Mouse (Mus musculus) brain, embryonic 14.5 days (tissue): Measurements from ENCODE around the gene Lgr4.

Experiments
- CTCF ChIP-seq: fragments of 200-500 bp; IDR thresholded peaks from 2 replicates; pipeline ENCODE4 v1.5.1; 2012; ENCODE audit warnings: inconsistent platforms, mild to moderate bottlenecking, moderate library complexity, borderline replicate concordance; ENCODE audit not compliant: insufficient read depth, insufficient read length; ENCODE audit errors: extremely low read depth
- POLR2A ChIP-seq: fragments of 200-500 bp; IDR thresholded peaks from 2 replicates; pipeline ENCODE4 v1.6.1; 2012; ENCODE audit warnings: mild to moderate bottlenecking, inconsistent platforms, borderline replicate concordance; ENCODE audit not compliant: poor library complexity, insufficient read depth, insufficient read length, severe bottlenecking; ENCODE audit errors: extremely low read depth

DNA sequence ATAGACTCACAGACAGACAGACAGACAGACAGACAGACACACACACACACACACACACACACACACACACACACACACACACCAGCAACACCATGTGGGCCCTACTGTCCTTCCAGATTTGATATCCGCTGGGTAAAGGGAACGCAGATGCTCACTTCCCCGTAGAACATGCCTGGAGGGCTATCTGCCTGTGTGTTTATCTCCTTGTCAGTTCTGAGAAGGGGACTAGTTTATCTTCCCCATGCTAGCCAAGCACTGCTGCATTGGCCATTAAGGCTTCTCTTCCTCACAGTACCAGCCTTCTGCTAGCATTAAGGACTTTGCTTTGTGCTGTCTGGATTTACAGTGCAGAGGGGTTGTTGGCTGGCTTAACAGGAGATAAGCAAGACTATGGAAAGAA is 11.8 kb downstream of the Lgr4 start:
- TF ChIP-seq POLR2A: no peak
- no peak for TF ChIP-seq CTCF
